Mouse (Mus musculus): ENCODE data around the gene Farsa.

The Farsa gene

DNA sequence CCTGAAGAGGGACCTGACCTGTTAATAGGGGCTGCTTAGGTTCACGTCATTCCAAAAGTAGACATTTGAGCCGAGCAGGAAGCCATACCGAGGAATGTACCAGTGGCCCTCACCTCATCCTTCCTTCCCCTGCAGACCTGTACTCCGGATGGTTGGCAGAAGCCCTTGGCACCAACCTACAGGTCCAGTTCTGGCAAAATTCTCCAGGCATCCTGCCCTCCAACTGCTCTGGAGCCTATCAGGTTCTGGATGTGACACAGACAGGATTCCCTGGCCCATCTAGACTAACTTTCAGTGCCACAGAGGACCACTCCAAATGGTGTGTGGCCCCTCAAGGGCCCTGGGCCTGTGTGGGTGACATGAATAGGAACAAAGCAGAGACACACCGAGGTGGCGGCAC is 53.8 kb downstream of the Farsa start:
- DNase-seq (ENCODE audit: inconsistent ontology term) = no peak

DNA sequence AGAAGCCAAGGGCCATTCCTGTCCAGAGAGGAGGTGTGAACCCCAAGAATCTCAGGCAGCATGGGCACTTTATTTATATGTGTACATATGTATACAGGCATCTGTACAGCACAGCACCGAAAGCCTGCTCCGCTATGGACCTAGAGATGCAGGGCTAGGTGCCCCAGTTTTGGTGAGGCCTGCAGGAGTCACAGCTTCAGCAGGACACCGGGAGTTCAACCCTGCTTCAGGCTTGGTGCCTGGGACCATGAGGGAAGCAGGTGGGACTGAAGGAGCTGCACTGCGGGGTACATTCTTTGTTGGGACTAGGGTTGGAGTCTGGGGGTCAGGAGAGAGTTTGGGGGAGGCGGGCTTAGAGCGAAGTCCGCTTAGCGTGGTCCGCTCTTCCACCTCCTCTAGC is 55.1 kb downstream of the Farsa start:
- DNase-seq (ENCODE audit: inconsistent ontology term) = no peak

DNA sequence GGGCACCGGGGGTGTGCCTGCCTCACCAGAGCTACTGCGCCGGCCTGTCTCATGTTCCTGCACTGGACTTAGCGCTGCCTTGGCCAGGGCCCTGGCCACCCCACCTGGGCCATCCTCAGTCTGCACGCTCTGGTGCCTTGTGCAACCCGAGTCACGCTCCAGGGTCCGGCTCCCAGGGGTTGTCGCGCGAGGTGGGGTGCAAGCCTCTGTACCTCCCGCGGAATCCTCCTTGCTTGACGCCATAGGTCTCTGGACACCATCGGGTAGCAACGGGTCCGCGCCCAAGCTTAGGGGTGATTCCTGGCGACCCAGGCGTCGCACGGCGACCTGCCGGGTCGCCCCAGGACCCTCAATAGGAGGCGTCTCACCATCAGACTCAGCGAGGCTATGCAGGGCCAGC is 55.6 kb downstream of the Farsa start:
- no peak for DNase-seq (ENCODE audit: inconsistent ontology term)

DNA sequence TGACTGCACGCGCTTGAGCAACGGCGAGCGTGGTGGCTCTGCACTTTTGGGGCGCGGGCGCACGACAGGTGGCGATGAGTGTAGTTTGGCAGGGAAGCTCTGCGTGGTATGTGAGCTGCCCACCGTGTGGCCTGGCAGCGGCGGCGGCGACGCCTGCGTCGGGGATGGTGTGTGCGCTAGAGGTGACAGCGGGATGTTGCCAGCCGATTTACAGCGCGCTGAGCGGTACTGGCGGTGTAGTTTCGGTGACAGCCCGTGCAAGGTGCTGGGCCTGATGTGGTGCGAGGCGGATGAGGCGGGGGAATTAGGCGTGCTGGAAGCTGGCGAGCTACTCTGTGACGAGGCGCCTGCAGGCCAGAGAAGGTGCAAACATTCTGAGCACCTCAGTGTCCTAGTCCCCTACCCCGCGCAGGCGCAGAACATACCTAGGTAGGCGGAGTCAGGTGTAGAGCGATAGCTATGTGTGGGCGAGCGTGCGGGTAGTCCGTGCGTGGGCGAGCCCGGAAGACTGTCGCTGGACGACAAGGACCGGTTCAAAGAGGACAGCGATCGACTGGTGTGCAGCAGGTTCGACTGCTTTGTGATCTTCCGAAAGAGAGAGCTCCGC is 56.2 kb downstream of the Farsa start:
- DNase-seq (ENCODE audit: inconsistent ontology term) = peak; percentile 72

DNA sequence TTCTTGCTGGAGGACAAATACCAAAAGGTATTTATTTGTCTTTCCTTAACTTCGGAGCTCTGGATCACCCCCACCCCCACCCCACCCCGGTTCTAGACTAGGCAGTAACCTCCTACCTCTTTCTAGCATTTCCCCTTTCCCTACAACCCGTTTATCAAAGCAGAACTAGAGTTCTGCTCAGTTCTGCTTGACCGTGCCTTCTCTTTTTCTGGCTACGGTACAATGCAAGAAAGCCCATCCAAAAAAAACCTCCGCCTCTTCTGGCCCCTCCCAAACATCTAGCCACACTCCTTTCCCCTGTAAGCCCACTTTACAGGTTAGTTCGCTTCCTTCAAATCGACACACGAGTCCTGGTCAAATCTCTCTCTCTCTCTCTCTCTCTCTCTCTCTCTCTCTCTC is 56.7 kb downstream of the Farsa start:
- no peak for DNase-seq (ENCODE audit: inconsistent ontology term)

DNA sequence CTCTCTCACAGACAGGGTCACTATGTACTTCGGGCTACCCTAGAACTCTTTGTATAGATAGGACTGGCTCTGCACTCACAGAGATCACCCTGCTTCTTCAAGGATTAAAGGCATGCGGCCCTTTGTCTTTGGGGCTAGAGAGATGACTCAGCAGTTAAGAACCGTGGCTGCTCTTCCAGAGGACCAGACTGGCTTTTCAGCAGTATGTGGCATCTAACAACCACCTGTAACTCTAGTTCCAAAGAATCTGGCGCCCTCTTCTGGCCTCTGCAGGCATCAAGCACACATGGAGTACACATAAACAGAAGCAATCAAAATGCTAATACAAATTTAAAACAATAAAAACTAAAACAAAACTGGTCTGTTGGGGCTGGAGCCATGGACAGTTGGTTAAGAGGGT is 57.2 kb downstream of the Farsa start:
- peak; percentile 54 for DNase-seq (ENCODE audit: inconsistent ontology term)

DNA sequence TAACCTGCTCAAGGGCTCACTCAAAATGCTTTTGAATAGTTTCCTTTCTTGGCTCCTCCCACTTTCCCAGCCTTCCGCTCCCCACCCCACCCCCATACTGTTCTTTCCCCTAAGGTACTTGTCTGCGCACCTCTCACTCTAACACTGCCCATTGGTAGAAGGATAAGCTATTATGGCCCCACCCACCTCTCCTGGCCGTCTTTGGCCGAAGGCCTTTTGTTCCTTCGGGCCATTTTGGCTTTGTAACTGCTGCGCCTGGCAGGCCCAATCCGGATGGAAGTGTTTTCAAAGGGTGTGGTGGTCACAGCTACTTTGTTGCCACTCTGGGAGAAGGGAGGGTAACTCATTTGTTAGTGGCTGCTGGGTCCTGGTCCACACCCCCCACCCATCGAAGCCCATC is 58.5 kb downstream of the Farsa start:
- no peak for DNase-seq (ENCODE audit: inconsistent ontology term)

DNA sequence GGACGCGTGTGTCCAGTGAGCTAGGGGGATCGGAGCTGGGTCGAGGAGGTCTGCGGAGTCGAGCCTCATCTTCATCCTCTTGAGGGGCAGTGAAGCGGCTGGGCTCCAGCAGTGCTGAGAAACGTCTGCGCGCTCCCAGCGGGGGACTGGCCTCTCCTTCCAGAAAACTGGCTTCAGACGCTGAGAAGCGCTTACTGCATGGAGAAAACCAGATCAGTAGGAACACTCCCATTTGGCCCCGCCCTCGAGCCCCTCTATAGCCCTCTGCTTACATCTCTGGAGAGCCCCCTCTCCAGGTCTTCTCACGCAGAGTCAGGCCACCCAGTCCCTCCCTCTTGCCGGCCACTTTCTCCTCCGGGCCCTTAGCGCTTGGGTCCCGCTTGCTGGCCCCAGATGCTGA is 61.0 kb downstream of the Farsa start:
- DNase-seq (ENCODE audit: inconsistent ontology term) = no peak

DNA sequence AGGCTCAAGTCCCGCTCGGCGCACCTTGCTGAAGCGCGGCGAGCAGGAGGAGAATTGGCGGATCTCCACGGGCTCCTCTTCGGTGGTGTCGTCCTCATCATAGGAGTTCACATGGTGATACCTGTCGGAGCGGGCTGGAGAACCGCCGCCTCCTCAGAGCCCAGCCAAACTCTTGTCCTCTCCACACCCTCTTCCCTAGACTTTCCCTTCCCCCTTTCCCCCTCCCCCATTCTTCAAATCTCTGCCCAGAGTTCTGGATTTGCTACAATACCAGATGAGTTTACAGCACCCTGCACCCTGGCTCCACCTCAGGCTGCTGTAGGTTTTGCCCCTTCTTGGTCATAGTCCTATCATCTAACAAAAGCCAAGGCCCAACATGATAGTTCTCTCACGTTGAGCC is 61.9 kb downstream of the Farsa start:
- DNase-seq (ENCODE audit: inconsistent ontology term) = no peak

Measured in Muller cell, postnatal 12 days (primary cell).